Mouse (Mus musculus) heart, postnatal 0 days (tissue): ENCODE data around the gene Itga3.

Experiments used
- CTCF ChIP-seq: IDR thresholded peaks from 2 replicates; pipeline ENCODE4 v1.5.1; 2016; ENCODE audit warnings: antibody characterized with exemption, control low read depth, low read depth
- EP300 ChIP-seq: IDR thresholded peaks from 2 replicates; pipeline ENCODE4 v1.6.1; 2016; ENCODE audit warnings: antibody characterized with exemption, low read depth

DNA sequence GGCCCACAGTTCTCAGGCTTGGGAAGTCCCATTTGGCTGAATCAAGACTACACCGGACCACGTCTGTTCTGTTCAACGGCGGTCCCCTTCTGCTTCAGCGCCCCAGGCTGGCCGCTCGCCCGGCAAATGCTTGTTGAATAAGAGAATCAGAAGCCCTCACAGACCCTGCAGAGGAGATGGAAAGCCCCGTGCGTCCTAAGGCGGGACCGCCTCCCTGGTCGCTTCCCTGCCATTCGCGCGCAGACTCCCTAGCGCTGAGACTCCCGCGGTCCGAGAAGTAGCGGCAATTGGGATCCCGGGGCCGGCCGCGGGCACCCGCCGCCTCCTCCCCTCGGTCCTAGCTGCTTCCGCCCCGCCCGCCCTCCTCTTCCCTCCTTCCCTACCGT lies 67.0 kb downstream of the Itga3 start, which contains the start of gene Samd14:
- TF ChIP-seq CTCF = no peak
- no peak for TF ChIP-seq EP300
